18 mouse cellular contexts compared by ENCODE assay signal in genomic region chr12:98131276-98131675, GRCm38 (mm10).
DNase-seq lines count a peak whose midpoint lies in the region; ATAC-seq lines count a peak whose summit lies in the region.
"Had no signal": no experiment of that assay in that cellular context is flagged by ENCODE, and none has a peak within 500 bp of the region (broad histone marks: within the 10 kb centered on the region; RNA-seq: fewer than 3 reads in every experiment).

No protein-coding gene starts in this region.

- no peak overlapping the region for H3K27ac ChIP-seq in hindbrain, embryonic 12.5 days
- H3K27ac ChIP-seq: embryonic facial prominence, embryonic 10.5 days; embryonic facial prominence, embryonic 12.5 days; forebrain, embryonic 13.5 days; forebrain, embryonic 15.5 days had no signal

- no peaks in the 10 kb centered on the region for H3K9me3 ChIP-seq in hindbrain, embryonic 12.5 days (replicated peaks)
- H3K9me3 ChIP-seq: embryonic facial prominence, embryonic 10.5 days; embryonic facial prominence, embryonic 12.5 days; forebrain, embryonic 13.5 days; forebrain, embryonic 15.5 days had no signal

- peak; percentile 77 for ATAC-seq in frontal cortex, adult (ENCODE audit: low TSS enrichment)
- no peak for ATAC-seq in hindbrain, embryonic 12.5 days (ENCODE audit: low FRiP score)
- ATAC-seq: forebrain, embryonic 13.5 days; forebrain, embryonic 15.5 days; forebrain, postnatal 0 days had no signal

- 76% methylated on average over 5 of the region's 5 CpGs for WGBS in hindbrain, embryonic 12.5 days

- no peak overlapping the region for H3K4me2 ChIP-seq in hindbrain, embryonic 12.5 days (replicated peaks)
- H3K4me2 ChIP-seq: embryonic facial prominence, embryonic 12.5 days; forebrain, embryonic 13.5 days; forebrain, embryonic 15.5 days had no signal

- H3K27me3 ChIP-seq in hindbrain, embryonic 12.5 days = no peaks in the 10 kb centered on the region
- H3K27me3 ChIP-seq: embryonic facial prominence, embryonic 12.5 days; forebrain, embryonic 13.5 days; forebrain, embryonic 15.5 days had no signal

- H3K4me1 ChIP-seq in hindbrain, embryonic 12.5 days = no peaks in the 10 kb centered on the region
- H3K4me1 ChIP-seq: embryonic facial prominence, embryonic 10.5 days; embryonic facial prominence, embryonic 12.5 days; forebrain, embryonic 13.5 days; forebrain, embryonic 15.5 days had no signal

- H3K4me3 ChIP-seq in hindbrain, embryonic 12.5 days = no peak overlapping the region
- H3K4me3 ChIP-seq: embryonic facial prominence, embryonic 10.5 days; embryonic facial prominence, embryonic 12.5 days; forebrain, embryonic 13.5 days; forebrain, embryonic 15.5 days had no signal

- no peak for DNase-seq in frontal cortex, adult 2 months (ENCODE audit: extremely low spot score in 1 of 2, low spot score in 1 of 2)
- peak; percentile 6 for DNase-seq in right cerebral cortex, adult 18-20 months
- no peak for DNase-seq in right cerebral cortex, postnatal 25 days
- DNase-seq: adrenal gland, adult 2 months; adrenal gland, postnatal 10 days; adrenal gland, postnatal 25 days; cerebellum, adult 11-12 months; cerebellum, adult 2 months; cerebellum, adult 9-10 months; cerebellum, postnatal 10 days; cerebellum, postnatal 25 days; forebrain, postnatal 0 days had no signal

- H3K9ac ChIP-seq in hindbrain, embryonic 12.5 days = no peak overlapping the region
- H3K9ac ChIP-seq: embryonic facial prominence, embryonic 12.5 days; forebrain, embryonic 13.5 days; forebrain, embryonic 15.5 days; forebrain, postnatal 0 days had no signal

- H3K36me3 ChIP-seq in hindbrain, embryonic 12.5 days = no peaks in the 10 kb centered on the region
- H3K36me3 ChIP-seq: embryonic facial prominence, embryonic 10.5 days; embryonic facial prominence, embryonic 12.5 days; forebrain, embryonic 15.5 days had no signal
